Mouse (Mus musculus) adrenal gland, postnatal 14 days (tissue): Measurements from ENCODE around the gene Sncg. TPM values are rescaled to one million over a fixed set of nuclear protein-coding genes. Genes with fewer than 3 reads are reported as not detected.
"Not testable (repeated sequence)": the region's sequence is repeated elsewhere in the genome, so short reads cannot be mapped to it uniquely, and the experiment has no call there.

ENCODE experiments used
- DNase-seq: peaks from one replicate; pipeline ENCODE4 v3.0.0; 2021; ENCODE audit warnings: mixed read lengths
- long read RNA-seq, 2 experiments: library from polyadenylated mRNA; stranded (forward); transcript quantifications; one replicate each; pipeline ENCODE4 v2.0.0; 2021
- total RNA-seq: library from RNA; stranded (reverse); gene quantifications from 2 replicates; pipeline ENCODE4 v1.2.3, GENCODE M21; 2021

Gene Sncg
- total RNA-seq: 17.4 and 33.4 TPM in 2 replicates
- long read RNA-seq, experiment 1, transcript Sncg-201 (5 exons, 852 nt): major isoform, 8 of 8 reads
- long read RNA-seq, experiment 1, partial matches to known transcripts: 0 of 8 reads
- long read RNA-seq, experiment 1, other reads (novel, unspliced or antisense): 0 of 8 reads
- long read RNA-seq, experiment 2, transcript Sncg-201 (5 exons, 852 nt): major isoform, 12 of 14 reads
- long read RNA-seq, experiment 2, partial matches to known transcripts: 1 of 14 reads
- long read RNA-seq, experiment 2, other reads (novel, unspliced or antisense): 1 of 14 reads

DNA sequence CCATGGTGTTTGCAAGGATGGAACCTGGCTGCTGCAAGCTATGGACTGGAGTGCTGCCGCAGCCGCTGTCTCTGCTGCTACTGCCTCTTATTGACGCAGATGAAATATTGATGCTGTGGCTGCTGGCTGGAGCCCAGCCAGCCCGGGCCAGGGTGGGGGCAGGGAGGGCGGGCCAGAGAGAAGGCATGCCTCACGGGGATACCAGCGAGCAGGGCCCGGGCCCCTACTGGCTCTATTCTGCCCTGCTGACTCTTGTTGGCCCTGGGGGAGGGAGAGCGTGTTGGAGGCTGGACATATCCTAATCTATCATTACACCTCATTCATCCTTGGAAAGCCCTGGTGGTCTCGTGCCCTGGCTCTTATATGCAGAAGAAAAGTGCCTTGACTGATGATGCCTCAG lies at the start of gene Sncg:
Sncg (minus strand) TSS at position 213 of the 400 bp plus-strand sequence.
- DNase-seq: peak; percentile 68

- DNase-seq: no peak
These were observed 46.5 kb upstream of the Sncg start for GRCm38 (mm10) chr14:34421078-34421477.

DNA sequence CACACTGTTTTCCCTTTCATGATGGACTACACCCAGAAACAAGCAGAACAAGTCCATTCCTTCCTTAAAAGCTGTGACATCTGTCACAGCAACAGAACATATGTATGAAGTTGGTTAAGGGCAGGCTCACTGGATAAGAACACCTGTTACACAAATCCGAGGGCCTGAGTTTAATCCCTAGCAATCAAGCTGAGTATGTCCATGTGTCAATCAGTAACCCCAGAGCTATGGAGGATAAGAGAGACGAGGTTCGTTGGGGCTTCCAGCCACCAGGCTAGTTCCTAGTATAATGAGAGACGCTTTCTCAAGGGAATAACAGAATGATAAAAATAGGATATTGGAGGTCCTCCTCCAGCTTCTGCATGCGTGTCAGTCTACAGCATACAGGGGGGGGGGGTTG lies 42.9 kb upstream of the Sncg start:
- DNase-seq: no peak

- DNase-seq: not testable (repeated sequence)
These were observed 42.4 kb upstream of the Sncg start for GRCm38 (mm10) chr14:34416946-34417345.

- DNase-seq: no peak
These were observed 37.7 kb upstream of the Sncg start for GRCm38 (mm10) chr14:34412164-34412896.

- DNase-seq: no peak
These were observed 36.1 kb upstream of the Sncg start for GRCm38 (mm10) chr14:34410716-34411115.

DNA sequence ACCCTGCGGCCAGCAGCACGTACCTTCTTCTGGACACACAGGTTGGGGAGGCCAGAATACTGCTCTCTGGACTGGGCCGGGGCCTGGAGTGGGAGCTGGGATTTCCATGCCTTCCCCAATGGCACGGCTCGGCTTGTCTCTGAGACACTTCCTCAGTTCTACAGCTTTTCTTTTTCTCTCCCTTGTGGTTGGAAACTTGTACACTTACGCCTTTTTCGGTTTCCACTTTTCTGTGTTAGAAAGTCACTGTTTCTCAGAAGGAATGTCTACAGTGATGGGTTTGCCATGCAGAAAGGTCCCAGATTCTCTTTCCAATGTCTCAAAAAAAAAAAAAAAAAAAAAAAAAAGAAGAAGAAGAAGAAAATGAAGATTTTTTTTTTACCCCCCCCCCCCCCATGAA lies 28.8 kb upstream of the Sncg start:
- no peak for DNase-seq

DNA sequence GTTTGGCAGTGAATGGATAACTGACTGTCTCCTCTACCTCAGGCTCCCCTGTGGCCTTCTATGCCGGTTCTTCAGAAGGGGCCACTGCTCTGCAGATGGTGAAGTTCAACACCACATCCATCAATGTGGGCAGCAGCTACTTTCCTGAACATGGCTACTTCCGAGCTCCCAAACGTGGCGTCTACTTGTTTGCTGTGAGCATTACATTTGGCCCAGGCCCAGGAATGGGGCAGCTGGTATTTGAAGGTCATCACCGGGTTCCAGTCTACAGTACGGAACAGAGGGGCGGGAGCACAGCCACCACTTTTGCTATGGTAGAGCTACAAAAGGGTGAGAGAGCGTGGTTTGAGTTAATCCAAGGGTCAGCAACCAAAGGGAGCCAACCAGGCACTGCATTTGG lies 28.3 kb upstream of the Sncg start:
- peak; percentile 66 for DNase-seq

DNA sequence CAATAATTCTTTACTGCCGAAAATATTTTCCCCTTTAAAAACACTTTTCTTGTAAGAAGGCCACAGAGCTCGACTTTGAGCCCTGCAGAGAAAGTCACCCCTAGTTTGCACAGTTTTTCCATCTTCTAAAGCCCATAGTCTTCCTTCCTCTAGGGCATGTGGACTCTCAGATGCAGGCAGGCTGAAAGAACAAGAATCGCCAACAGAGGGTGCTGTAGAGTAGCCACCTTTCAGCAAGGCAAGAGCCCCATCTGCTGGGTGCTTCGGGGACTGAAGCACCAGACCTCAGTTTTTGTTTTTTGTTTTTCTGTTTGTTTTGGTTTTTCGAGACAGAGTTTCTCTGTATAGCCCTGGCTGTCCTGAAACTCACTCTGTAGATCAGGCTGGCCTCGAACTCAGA lies 26.5 kb upstream of the Sncg start:
- DNase-seq: peak; percentile 89

DNA sequence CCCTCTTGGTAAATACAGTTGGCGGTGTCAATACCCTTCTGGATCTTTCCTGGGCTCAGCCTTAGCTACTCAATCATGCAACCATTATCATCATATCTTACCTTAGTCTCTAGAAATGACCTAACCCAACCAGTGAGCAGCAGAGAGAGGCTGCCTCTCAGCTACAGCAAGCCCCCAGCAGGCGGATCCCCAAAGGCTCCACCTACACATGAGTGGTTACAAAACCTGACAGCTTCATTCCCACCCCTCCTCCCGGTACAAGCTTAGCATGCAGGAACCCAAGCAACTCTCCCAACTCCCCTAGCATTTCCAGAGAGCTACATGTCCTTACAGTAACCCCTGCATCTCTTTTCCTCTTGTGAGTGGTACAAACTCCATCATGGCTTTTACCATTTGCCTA lies 25.4 kb upstream of the Sncg start:
- no peak for DNase-seq

GRCm38 (mm10) chr14:34399301-34399700 lies 24.7 kb upstream of the Sncg start:
- DNase-seq: no peak

- no peak for DNase-seq
These were observed 24.3 kb upstream of the Sncg start for GRCm38 (mm10) chr14:34398901-34399300.

GRCm38 (mm10) chr14:34397871-34398270 lies 23.3 kb upstream of the Sncg start:
- peak; percentile 51 for DNase-seq

DNA sequence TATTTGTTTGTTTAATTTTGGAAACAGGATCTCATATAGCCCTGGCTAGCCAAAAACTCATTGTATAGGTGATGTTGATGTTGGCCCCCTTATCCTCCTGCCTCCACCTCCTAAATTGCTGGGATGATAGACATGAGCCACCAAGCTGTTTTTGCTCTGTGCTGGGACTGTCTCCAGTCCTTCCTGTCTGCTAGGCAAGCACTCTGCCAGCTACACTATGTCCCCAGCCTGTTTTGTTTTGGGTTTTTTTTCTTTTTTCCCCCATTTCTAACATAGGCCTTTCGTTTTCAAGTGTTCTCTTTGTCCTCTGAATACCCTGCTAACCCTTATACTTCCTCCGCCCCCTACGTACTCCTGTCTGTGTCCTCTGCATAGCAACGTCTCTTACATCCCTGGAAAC lies 18.7 kb upstream of the Sncg start:
- DNase-seq: no peak

GRCm38 (mm10) chr14:34382921-34383704 lies 8.5 kb upstream of the Sncg start:
- DNase-seq: no peak

GRCm38 (mm10) chr14:34378560-34379331 lies 4.2 kb upstream of the Sncg start:
- DNase-seq: peak; percentile 74

- peak; percentile 27 for DNase-seq
These were observed 2.5 kb upstream of the Sncg start for GRCm38 (mm10) chr14:34377121-34377520.

- peak; percentile 57 for DNase-seq
These were observed 1.4 kb upstream of the Sncg start for GRCm38 (mm10) chr14:34375941-34376340.

DNA sequence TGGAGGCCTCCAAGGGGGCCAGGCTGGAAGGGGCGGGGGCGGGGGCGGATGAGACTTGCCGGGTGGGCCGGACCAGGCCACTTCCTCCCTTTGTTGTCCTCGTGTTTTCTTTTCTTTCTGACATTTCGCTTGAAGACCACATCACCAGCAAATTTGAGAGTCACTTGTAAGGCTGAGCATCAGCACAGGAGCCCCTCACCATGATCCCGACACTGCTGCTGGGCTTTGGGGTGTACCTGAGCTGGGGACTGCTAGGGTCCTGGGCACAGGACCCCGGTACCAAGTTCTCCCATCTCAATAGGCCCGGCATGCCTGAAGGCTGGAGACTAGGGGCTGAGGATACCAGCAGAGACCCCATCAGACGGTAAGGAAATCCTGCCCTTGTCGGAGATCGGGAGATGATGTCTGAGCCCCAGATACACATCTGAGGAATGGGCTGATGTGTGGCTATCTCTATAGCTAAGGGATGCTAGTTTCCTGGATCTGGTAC lies 871 bp upstream of the Sncg start, which contains the start of gene Mmrn2:
Mmrn2 (plus strand) TSS at position 51 of the 490 bp plus-strand sequence.
- no peak for DNase-seq

GRCm38 (mm10) chr14:34373581-34373980 lies 1.0 kb downstream of the Sncg start:
- DNase-seq: no peak

- peak; percentile 81 for DNase-seq
These were observed 1.9 kb downstream of the Sncg start for GRCm38 (mm10) chr14:34372646-34373045.

- DNase-seq: no peak
These were observed 2.8 kb downstream of the Sncg start for GRCm38 (mm10) chr14:34371763-34372162.
